Mouse (Mus musculus): ENCODE results near the gene Dchs1. TPM values are rescaled to one million over a fixed set of nuclear protein-coding genes. Genes with fewer than 3 reads are reported as not detected.
A peak's percentile ranks its signal among the peaks of the same experiment; 100 is the strongest.
"Not testable (repeated sequence)": the region's sequence is repeated elsewhere in the genome, so short reads cannot be mapped to it uniquely, and the experiment has no call there.

Dchs1 gene
- total RNA-seq, 2 experiments from 2014 or later: 18.0 to 21.1 TPM

DNA sequence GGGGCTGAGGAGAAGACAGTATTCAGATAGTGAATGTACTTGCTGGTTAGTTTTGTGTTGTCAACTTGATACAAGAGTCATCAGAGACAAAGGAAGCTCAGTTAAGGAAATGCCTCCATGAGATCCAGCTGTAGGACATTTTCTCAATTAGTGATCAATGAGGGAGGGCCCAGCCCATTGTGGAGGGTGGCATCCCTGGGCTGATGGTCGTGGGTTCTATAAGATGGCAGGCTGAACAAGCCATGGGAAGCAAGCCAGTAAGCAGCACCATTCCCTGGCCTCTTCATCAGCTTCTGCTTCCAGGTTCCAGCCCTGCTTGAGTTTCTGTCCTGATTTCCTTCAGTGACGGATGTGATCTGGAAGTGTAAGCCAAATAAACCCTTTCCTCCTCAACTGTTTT lies 39.7 kb downstream of the Dchs1 start:
- DNase-seq: no peak
- intact Hi-C loops (cut with DNase I): no loop called here

DNA sequence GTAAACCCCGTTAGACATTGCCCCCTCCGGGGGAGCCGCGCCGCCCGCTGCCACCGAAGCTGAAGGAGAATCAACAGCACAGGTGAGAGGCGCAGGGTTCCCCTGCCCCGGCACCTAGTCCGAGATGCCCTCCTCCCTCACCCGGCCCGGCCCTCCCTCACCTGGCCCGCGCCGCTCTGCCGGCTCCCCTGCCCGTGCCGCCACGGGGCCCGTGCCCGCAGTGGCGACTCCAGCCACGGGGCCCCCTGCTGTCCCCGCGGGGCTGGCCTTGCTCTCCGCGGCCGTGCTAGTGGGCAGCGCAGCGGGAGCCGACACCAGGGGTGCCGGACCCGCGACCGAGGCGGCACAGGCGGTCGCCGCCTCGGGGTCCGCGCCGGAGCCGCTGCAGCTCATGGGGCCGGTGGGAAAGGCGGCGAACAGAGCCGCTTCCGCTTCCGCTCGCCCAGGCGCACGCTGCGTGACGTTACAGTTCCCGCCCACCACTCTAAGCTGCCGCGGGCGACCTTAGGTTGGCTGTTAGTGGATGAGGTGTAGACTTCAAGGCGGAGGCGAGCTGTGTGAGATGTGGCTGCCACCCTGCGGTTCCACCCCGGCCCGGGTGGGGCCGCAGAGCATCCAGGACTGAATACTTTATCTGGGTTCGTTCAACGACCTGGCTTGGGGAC lies 43.4 kb downstream of the Dchs1 start, which contains the start of gene Taf10:
TSS of gene Taf10 (minus strand) at position 436 of the 665 bp plus-strand sequence.
- peak; percentile 85 to 90 for DNase-seq
- intact Hi-C loops (cut with DNase I): no loop called here

DNA sequence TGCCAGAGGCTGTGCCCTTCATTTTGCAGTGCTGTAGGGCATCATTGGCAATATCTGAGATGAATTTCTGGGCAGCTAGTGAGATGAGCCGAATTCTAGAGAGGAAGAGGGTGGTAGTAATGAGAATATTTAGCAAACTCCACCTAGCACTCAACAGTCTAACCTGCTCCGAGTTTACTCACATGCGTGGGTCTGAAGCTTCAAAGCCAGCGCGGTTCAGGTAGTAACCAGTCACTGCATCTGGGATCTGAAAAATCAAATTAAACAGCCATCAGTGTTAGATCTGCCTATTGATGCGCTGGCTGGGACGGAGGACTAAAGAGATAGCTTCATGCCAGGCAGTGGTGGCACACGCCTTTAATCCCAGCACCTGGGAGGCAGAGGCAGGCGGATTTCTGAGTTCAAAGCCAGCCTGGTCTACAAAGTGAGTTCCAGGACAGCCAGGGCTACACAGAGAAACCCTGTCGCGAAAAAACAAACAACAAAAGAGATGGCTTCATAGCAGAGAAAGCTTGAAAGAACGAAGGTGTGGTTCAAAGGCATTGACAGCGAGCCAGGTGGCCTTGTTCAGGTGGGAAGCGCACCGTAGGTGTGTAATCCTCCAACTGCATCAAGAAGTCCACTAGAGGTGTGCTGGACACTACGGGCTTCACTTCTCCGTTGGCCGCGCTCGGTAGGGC lies 44.1 kb downstream of the Dchs1 start:
- intact Hi-C loops (cut with DNase I); DNase-seq: not testable (repeated sequence)

DNA sequence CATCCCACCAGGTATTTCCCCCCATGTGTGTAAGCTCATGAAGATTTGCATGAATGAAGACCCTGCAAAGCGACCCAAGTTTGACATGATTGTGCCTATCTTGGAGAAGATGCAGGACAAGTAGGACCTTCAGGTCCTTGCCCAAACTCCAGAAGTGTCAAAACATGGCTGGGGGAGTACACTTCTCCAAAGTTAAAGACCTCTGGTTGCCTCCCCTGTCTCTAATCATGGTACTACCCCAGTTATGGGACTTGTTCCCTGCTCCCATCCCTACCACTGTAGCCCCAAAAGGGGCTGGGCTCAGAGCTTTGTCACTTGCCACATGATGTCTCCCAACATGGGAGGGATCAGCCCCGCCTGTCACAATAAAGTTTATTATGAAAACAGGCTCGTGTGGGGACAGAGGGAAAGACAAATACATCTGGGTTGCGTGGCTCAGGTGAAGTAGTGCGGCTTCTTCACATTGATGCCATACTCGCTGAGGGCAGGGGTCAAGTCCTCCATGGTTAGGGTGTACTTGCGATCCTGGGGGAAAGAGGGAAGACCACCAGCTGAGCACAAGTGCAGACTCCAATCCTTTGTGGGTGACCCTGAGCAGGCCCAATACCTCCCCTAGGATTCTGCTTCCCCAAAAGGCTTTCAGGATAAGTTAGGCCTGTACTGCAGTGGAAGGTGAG lies 44.8 kb downstream of the Dchs1 start:
- intact Hi-C loops (cut with DNase I); DNase-seq: not testable (repeated sequence)

DNA sequence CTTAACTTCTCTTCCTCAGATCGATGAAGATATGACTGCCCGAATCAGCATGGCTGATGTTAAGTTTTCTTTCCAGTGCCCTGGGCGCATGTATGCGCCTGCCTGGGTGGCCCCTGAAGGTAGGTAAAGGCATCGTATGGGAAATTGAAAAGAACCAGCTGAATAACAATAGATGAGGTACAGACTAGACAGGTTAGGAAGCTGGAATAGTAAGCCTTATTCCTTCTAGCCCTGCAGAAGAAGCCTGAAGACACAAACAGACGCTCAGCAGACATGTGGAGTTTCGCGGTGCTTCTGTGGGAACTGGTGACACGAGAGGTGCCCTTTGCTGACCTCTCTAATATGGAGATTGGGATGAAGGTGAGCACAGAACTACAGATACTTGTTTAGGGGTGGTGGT lies 45.5 kb downstream of the Dchs1 start:
- no peak for DNase-seq
- intact Hi-C loops (cut with DNase I): no loop called here

DNA sequence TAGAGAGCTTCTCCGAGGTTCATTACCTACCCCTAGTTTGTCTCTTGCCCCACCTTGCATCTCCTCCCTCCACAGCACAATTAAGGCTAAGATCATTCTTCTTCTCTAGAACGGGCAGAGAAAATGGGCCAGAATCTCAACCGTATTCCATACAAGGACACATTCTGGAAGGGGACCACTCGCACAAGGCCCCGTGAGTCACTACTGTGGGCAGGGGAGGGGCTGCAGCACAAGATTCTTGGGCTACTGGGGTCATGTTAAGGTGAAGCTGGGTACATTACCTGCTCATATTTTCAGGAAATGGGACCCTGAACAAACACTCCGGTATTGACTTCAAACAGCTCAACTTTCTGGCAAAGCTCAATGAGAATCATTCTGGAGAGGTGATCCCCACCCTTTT lies 46.6 kb downstream of the Dchs1 start:
- DNase-seq: no peak
- intact Hi-C loops (cut with DNase I): no loop called here

DNA sequence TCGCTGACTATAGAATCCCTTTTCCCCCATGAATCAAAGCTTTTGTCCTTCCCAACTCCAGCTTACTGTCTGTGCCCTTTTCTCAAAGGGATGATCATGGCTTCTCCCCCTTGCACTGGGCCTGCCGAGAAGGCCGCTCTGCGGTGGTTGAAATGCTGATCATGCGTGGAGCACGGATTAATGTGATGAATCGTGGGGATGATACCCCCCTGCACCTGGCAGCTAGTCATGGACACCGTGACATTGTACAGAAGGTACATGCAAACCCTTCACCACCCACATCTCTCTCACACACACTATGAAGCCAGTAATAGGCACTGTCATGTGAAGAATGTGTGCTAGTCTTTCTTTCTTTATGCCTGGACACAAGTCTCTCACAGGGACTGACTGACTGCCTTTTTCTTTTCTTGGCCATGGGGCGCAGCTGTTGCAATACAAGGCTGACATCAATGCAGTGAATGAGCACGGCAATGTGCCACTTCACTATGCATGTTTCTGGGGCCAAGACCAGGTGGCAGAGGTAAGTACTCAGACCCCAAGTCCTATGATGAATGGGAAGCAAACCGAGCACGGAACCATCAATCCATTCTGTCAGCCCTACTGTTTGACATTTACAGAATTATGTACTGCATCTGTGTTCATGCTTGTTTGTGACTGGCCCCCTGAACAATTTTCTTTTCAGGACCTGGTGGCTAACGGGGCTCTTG lies 47.2 kb downstream of the Dchs1 start:
- DNase-seq: no peak
- intact Hi-C loops (cut with DNase I): no loop called here

DNA sequence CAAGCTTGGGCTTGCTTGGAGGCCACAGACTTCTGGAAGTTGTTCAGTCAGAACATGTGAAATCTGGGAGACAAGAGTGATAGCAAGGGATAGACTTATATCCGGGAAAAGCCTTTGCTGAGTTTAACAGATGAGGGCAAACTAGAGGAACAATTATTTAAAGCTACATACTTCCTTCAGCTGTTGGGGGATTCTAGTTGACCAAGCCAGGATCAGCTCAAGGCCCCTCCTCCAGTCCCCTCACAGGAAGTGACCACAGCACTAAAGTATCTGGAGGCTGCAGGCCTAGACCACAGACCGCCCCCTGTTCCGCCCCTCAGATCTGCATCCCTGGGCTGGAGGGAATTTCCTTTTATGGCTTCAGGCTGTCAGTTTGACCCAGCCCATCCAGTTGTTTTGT lies 48.5 kb downstream of the Dchs1 start:
- DNase-seq: peak; percentile 72 to 73

DNA sequence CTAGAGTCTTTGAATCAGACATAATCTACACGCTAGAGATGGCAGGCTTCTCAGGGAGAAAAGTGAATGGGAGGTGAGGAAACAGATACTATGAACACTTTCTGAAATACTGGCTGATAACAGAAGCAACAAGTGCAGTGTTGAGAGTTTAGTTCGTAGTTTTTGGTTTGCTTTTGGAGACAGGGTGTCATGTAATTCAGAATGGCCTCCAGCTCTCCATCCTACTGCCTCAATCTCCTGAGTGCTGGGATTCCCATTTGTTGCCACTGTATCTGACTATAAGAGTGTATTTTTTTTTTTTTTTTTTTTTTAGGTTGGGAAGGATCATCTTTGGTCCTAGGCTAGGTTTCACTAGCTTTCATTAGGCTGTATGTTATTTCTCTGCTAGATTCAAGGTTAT lies 49.2 kb downstream of the Dchs1 start:
- no peak for DNase-seq
- intact Hi-C loops (cut with DNase I): loop anchor here (2.0 to 10.0 kb wide), 3 partner anchors 73 to 183 kb away; partner anchors contain the start of genes Arfip2, Gm45799, Mrpl17 and Smpd1

More for the DNA sequence above, 48.5 kb downstream of the Dchs1 start:
- intact Hi-C loops (cut with DNase I): loop anchor here (2.0 to 10.0 kb wide), 3 partner anchors 72 to 184 kb away; partner anchors contain the start of genes Arfip2, Gm45799, Mrpl17 and Smpd1

DNA sequence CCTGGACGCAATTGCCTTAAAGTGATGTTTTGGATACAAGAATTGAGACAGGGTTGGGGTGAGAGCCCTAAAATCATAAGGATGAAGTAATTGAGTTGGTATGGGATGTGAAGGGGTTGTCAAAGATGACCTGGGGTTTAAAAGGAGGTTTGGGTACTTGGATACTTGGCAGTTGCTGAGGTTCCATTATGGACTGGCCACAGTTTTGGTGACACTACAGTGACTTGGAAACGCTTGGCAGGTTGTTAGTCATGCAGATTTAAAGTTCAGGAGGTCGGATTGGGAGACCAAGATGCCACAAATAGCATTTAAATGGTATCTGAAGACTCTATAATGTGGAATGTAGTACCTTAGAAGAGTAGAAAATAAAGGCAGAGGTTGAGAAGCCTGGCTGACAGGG lies 49.8 kb downstream of the Dchs1 start:
- intact Hi-C loops (cut with DNase I): loop anchor here (2.0 to 10.0 kb wide), 3 partner anchors 73 to 183 kb away; partner anchors contain the start of genes Arfip2, Gm45799, Mrpl17 and Smpd1
- DNase-seq: no peak

DNA sequence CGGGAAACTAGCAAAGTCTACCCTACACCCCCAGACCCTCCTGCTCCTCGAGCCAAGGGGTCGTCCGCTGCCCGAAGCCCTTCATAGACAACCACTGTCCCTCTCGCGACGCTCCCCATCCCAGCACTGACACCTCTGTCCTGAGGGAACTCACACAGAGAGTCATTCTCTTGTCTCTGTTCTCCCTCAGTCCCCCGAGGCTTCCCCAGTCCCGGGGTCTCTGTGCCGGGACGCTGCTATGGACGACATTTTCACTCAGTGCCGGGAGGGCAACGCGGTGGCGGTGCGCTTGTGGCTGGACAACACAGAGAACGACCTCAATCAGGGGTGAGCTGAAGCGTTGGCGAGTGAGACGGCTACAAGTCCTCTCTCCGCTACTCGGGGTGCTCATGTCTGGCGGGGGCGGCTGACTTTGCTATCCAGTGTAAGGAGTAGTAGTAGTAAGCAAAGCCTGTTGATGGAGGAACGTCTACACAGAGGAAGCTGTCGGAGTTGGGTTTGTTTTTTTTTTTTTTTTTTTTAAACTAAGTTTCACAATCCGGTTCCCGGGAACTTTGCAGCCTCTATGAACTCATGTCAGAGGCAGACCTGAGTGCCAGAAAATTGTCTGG lies 50.4 kb downstream of the Dchs1 start, which contains the start of gene Rrp8:
TSS of gene Rrp8 (minus strand) at position 475 of the 611 bp plus-strand sequence.
- intact Hi-C loops (cut with DNase I): loop anchor here (5.0 to 10.0 kb wide), 2 partner anchors 95 to 182 kb away; partner anchors contain the start of genes Arfip2, Gm45799, Smpd1 and Timm10b

DNA sequence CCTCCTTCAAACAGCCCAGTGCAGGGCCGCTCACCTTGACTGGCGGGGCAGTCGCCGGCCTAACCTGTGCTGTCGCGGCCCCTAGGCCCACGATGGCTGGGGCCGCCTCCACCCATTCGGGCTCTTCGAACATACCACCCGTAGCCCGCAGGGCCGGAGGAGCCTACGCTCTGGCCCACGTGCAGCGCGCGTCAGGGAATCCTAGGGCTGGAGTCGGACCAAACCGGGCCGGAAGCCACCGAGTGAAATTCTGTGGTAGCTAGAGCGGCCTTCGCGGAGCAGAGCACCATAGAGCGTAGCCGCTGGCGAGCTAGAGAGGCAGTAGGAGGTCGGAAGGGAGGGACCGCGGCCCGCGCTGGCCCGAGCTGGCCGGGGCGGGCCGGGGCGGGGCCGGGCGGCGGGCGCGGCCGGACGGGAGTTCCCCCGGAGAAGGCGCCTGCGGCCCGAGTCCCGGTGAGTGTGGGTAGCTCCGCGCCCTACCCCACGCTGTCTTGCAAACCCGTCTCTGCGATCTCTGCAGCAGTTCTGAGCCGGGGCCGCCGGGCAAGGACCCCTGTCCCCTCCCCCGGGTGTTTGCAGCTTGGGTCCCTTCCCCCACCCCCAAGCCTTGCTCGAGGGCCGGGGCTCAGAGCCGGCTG lies 51.1 kb downstream of the Dchs1 start, which contains the start of gene Ilk:
TSS of gene Ilk (plus strand) at position 329 of the 638 bp plus-strand sequence.
- intact Hi-C loops (cut with DNase I): loop anchor here (5.0 to 10.0 kb wide), 2 partner anchors 94 to 182 kb away; partner anchors contain the start of genes Arfip2, Gm45799, Smpd1 and Timm10b

More for the DNA sequence above, 50.4 kb downstream of the Dchs1 start, which contains the start of gene Rrp8:
- peak; percentile 55 to 57 for DNase-seq

DNA sequence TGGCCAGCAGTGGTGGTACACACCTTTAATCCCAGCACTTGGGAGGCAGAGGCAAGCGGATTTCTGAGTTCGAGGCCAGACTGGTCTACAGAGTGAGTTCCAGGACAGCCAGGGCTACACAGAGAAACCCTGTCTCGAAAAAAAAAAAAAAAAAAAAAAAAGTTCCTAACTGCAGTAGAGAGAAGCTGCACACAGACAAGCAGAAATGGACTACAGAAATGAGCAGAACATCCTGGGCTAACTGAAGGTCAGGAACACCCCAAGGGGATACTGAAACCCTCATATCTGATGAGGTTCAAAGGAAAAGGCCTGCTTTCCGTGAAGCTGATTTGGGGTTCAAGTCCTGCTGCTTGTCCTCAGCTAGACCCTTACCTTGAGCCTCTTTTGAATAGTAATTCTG lies 52.0 kb downstream of the Dchs1 start:
- not testable (repeated sequence) for DNase-seq
- intact Hi-C loops (cut with DNase I): loop anchor here (5.0 to 10.0 kb wide), 2 partner anchors 93 to 181 kb away; partner anchors contain the start of genes Arfip2, Gm45799, Smpd1 and Timm10b

More for the DNA sequence above, 51.1 kb downstream of the Dchs1 start, which contains the start of gene Ilk:
- peak; percentile 94 for DNase-seq

DNA sequence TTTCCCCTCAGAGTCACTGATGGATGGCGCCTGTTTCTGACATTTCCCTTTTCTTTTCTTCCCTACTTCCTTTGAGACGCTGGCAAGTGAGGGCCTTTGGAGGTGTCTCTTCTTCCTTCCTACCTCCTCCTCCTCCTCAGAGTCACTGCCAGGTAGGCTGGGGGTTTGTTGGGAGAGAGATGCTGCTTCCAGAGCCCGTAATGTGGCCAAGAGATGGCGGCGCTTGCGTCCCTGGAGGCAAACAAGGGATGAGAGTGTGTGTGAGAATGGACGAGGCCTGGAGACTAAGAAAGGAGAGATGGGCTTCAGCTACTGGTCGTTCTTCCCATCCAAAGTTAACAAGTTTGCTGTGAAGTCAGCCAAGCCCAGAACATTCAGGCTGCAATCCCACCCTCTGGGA lies 52.6 kb downstream of the Dchs1 start:
- intact Hi-C loops (cut with DNase I): loop anchor here (5.0 to 10.0 kb wide), 2 partner anchors 93 to 180 kb away; partner anchors contain the start of genes Arfip2, Gm45799, Smpd1 and Timm10b
- no peak for DNase-seq

DNA sequence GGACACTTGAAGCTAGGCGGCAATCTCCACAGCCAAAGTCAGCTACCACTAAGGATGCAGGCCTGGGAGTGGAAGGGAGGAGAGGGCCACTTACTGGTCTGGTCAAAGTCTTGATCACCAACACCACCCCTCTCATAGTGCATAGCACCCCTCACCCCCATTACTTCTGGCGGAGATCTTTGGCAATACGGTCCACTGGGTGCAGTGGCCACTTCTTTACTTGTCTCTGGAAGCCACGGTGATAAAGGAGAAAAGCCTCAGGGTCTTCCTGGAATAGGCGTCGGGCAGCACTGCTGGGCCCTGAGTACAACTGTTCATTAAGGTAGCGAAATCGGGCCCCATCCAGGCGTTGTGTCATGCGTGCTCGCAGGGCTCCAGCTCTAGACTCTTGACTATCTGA lies 53.6 kb downstream of the Dchs1 start:
- no peak for DNase-seq
- intact Hi-C loops (cut with DNase I): loop anchor here (10.0 kb wide), 1 partner anchor 179 kb away; the partner anchor contains the start of gene Smpd1

DNA sequence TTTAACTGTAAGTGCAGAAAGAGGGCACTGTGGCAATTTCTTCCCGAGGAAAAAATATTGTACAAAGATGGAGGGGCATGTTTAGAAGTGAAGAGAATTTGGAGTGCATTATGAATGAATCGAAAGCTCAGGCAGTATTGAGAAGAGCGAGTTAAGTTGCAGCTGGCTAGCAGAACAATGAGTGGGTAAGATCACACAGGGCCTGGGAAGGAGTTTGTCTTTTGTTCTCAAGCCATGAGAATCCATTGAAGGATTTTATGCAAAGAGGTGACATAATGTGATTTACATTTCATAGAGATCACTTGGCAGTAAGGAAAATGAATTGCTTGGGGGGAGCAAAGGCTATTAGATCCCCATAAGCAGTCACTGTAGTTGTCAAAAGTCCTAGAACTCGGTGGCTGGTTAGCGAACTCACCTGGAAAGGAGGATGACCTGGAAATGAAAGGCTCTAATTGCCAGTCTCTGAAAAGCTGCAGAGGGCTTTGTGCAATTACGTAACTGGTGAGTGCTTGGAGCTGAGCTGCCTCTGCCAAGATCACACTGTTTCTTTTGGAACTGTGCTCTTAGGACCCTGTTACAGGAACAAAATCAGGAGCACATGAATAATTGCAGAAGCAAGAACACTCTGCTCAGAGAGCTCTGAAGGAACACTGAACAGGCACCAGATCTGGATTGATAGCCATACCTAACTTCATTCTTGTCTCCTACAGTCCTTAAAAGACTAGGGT lies 58.6 kb downstream of the Dchs1 start:
- intact Hi-C loops (cut with DNase I): no loop called here
- DNase-seq: no peak

DNA sequence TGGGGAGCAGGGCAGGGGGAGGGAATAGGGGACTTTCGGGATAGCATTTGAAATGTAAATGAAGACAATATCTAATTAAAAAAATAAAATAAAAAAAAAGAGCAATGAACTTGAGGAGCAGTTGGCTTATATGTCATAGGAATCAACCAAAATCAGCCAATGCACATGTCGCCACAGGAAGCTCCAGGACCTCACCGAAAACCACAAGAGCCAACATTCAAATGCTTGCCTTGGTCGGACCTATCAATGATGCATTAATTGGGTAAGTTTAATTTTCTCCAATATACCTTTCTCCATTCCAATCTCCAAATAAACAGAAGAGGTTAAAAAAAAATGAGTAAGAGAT lies 60.5 kb downstream of the Dchs1 start:
- intact Hi-C loops (cut with DNase I): loop anchor here (1.0 kb wide), 1 partner anchor 90 kb away; no protein-coding TSS in a partner anchor
- no peak for DNase-seq
